Mouse (Mus musculus) c-Kit-negative CD71-positive TER-119-positive erythroid progenitor cells, embryonic 14.5 days (primary cell): Measurements from ENCODE around the gene Zfp711.

Experiments used
- DNase-seq: peaks from one replicate; pipeline ENCODE4 v3.0.0-alpha.2; 2013; ENCODE audit warnings: low read depth, low spot score

Gene Zfp711

GRCm38 (mm10) chrX:112600511-112601305 lies at the start of gene Zfp711:
Gene Zfp711, plus strand, starts transcription at chrX:112600526.
- no peak for DNase-seq

GRCm38 (mm10) chrX:112567716-112568115 lies 32.6 kb upstream of the Zfp711 start:
- DNase-seq = no peak

- DNase-seq = no peak
Observed at GRCm38 (mm10) chrX:112601306-112602120, 1.2 kb downstream of the Zfp711 start.

- DNase-seq = no peak
Observed at GRCm38 (mm10) chrX:112675525-112675924, 75.2 kb downstream of the Zfp711 start.

- DNase-seq = no peak
Observed at GRCm38 (mm10) chrX:112680605-112681004, 80.3 kb downstream of the Zfp711 start.
